Mouse (Mus musculus) v-Abl transformed pro-B cells (cell line): ENCODE results near the gene Fez1.

Experiments
- in situ Hi-C, 2 experiments: fragments of 400-800 bp; cut with MboI; formaldehyde crosslinking; loops; one replicate each; pipeline ENCODE4 v1.15.1; 2025; ENCODE audit not compliant: unreplicated experiment in 2 of 2

Fez1 gene

DNA sequence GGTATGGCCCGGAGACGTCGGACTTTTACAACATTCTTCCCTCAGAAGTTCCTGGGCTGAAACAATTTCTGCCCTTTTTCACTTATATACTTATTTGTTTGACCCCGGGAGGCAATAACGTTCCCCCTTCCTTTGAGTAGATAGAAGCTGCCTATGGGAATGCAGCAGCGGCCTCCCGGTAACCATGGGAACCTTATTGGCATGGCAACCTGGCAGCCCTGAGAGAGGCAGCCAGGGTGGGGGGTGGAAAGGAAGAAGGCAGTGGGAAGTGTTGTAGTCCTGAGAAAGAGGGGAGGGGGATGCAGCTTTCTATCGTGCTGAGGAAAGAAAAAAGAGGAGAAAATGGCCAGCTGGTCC lies at the start of gene Fez1:
TSS of gene Fez1 (plus strand) at position 221 of the 357 bp plus-strand sequence.
- in situ Hi-C loops, result no loop called here

DNA sequence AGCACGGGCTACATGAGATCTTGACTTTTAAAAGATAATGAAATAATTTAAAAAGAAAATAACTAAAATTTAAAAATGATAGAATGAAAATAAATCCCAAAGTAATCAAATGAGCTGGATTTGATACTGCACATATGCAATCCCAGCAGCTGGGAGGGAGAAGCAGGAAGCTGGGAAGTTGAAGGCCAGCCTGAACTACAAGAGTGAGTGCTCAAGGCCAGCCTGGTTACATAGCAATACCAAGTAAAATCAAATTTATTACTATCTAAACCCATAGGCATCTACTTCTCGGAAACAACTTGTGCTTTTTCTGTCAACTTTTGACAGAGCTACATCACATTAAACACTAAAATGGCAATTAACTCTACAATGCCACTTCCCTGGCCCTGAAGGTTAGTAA lies 37.7 kb upstream of the Fez1 start:
- in situ Hi-C loops, result no loop called here

DNA sequence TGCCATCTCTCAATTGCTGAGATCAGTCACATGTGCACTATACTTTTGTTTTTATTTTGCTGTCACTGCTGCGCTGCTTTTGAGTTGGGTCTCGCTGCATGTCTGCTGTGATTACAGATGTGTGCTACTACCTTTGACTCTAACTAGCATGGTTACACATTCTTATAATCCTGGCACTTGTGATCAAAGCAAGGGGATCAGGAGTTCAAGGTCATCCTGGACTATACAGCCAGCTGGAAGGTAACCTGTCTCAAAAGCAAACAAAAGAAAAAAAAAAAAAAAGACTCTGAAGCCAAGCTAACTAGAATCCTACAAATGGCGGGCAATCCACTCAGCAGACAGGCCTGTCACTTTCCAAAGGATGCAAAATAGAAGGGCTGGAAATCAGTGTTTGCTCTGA lies 29.5 kb upstream of the Fez1 start:
- in situ Hi-C loops, result no loop called here

DNA sequence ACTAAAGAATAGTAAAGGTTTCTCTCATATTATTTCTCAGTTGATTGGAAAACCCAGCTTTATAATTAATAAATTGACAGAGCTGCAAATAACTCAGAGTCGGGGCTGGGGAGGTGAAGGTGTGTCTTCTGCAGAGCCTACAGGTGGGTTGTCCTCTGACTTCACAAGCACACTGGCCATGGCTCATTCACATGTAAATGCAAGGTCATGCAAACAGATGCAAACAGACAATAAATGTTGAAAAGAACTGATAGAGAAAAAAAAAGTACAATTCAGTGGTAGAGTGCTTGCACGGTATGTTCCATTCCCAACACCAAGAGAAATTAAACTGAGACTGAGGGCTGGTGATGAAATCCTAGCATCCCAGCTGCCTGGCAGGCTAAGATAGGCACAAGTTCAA lies 27.2 kb upstream of the Fez1 start:
- in situ Hi-C loops, result no loop called here

DNA sequence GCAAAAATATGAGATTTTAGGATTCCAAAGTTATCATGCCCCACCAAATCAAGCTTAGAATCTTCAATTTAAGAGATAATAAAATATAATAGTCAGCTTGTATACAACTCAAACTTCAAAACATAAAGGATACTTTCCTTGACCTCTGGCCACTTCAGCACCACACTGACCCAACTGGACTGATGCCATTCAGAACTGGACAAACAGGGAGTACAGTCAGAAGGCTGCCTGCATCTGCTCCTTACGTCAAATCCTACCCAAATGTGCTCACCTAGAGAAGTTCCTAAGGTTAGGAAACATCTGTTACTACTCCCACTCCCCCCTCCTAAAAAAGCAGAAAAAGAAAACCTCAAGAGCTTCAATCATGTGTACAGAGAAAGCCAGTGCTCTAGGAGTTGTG lies 26.1 kb upstream of the Fez1 start:
- in situ Hi-C loops, result no loop called here

DNA sequence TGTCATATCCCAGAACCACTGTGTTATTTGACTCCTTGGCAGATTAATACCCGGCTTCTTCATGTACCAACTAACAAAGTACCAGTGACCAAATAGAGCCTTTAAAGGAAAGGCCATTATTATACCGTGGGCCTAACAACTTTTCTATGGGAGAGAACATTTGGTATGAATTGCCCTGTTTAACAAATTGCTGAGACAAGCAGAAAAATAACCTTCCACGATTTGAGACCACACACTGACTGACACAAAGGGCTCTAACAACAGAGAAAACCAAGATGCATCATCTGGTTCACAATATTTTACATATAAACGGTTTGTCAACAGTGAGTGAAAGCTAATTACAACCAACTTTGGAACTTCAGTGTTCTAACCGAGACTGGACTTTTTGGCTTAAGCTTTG lies 25.4 kb upstream of the Fez1 start:
- in situ Hi-C loops, result no loop called here

DNA sequence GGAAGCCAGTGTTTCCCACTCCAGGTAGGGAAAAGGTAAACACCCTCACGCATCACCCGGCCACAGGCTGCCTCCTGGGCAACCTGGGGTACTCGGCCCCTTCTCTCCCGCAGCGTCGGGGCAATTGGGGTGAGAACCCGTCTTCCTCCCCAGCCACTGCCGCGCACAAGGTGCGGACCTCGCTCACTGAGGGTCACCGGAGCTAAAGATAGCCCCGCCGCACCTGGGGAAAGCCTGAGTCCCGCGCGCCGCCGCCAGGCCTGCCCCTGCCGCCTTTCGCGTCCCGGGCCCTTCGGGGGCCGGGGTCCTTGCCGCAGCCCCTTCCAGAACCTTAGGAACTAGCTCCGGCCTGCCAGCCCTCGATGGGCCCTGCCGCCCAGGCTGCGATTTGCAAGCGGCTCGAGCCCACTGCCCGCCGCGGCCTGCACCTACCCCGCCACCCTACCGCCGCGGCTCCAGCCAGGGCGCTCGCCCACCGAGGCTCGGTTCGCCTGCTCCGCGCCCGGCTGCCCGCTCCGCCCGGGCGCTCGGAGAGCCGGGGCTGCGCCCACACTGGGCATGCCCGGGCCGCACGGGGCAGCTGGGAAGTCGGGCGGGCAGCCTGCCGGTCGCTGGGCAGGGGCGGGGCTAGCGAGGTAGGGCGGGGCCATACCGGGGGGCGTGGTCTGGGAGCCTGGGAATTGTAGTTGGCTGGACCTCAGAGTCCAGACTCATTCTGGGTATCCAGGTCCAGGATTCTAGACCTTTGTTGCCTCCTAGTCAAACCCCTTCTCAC lies 24.7 kb upstream of the Fez1 start, which contains the start of gene Ei24:
TSS of gene Ei24 (minus strand) at position 613 of the 775 bp plus-strand sequence.
- in situ Hi-C loops, result no loop called here

DNA sequence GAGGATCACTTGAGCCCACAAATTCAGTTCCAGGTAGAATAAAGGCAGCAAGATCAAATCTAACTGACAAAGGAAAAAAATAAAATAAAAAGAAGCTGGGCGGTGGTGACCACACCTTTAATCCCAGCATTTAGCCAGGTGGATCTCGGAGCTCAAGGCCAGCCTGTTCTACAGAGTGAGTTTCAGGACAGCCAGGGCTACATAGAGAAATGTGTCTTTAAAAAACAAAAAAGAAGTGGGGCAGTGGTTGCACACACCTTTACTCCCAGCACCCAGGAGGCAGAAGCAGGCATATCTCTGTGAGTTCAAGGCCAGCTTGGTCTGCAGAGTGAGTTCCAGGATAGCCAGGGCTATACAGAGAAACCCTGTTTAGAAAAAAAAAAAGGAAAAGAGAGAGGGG lies 19.7 kb upstream of the Fez1 start:
- in situ Hi-C loops, result no loop called here

DNA sequence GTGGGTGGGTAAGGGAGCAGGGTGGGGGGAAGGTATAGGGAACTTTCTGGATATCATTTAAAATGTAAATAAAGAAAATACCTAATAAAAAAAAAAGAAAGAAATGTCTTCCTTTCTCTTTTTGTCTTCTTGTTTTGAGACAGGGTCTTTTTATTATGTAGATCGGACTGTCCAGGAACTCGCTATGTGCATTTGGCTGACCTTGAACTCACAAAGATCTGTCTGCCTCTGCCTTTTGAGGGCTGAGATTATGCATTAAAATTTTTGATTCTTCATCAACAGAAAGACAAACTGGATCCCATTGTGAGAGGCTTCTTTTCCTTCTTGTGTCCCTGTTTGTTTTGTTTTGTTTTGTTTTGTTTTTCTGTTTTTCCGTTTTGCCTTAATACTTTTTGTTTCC lies 18.7 kb upstream of the Fez1 start:
- in situ Hi-C loops, result no loop called here

DNA sequence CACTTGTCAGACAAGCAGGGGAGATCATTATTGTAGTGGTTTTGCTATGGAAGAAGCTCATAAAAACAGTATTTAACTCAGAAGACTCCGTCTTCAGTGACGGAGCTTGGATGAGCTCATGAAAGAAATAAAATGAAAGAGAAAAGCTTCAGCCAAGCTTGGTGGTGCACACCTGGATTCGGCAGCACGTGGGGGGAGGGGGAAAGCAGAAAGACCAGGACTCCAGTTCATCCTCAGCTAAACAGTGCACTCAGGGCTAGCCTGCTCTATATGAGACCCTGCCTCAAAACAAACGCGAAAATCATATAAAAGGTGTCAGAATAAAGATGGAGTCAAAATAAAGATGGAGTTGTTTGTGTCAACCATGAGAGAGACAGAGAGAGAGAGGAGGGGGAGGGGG lies 18.3 kb upstream of the Fez1 start:
- in situ Hi-C loops, result no loop called here

DNA sequence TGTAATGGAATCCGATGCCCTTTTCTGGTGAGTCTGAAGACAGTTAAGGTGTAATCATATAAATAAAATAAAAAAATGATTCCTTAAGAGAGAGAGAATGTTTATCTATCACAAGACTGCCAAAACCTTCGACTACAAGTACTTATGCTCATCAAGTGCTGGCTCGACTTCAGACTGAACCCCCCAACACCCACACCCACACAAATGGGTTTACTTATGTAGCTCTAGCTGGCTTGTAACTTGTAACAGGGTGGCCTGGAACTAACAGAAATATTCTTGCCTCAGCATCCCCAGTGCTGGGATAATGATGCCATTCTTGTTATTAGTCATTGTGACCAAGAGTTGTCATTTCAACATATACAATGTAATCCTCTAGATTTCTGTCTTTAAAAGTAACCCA lies 17.7 kb upstream of the Fez1 start:
- in situ Hi-C loops, result no loop called here

DNA sequence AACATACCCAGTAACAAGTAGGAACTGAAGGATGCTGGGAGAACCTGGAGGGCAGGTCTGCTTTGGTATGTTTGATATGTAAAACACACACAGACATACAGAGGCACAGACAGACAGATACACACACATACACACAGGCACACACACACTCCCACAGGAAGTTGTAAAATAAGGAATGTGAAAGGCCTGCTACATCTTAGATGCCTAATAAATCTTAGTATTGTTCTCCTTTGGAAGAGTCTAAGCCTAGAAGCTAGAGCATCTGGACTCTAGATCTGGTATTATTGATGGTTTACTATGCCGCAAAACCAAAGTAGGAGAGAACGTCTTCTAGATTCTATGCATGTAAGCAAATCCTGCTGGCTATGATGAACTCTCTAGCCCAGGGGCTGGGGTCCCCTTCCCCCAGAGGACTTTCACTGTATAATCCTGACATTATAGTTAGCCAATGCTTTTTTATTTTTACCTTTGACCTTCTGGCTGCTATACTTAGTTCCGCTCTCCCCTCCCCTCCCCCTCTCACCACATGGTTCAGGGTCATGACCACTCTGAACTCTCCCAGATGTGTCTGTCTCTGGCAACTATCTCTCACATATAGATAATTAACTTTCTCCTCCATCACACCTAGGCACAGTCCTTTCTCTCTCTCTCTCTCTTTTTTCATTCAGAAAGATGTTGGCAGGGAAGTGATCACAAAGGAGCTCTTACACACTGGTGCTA lies 16.2 kb upstream of the Fez1 start:
- in situ Hi-C loops, result no loop called here

DNA sequence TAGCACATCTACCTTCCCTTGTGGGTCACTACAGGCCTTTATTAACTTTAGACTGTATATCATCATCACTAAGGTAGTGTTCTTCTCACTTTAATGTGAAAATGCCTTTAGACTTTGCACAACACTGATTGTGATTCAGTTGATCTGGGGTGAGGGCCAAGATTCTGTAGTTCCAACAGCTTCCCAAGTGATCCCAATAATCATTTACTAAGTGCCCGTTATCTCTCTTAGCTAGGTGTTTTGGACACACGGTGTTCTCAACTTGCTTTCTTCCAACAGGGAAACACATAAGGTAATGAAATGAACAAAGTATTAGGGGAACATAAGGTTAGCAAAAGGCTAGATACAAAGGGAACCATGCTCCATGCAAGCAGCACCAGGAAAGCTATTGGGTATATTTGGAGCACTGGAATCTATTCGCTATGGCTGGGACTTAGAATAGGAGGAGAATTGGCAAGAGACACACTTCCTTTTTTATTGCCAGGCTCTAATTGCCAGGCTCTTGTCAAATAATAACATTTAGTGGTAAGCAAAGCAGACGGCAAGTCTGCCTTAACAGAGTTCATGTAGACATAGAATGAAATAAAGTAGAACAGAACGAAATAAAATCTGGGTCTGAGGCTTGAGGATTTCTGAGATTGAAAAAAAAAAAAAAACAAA lies 13.4 kb upstream of the Fez1 start:
- in situ Hi-C loops, result no loop called here

DNA sequence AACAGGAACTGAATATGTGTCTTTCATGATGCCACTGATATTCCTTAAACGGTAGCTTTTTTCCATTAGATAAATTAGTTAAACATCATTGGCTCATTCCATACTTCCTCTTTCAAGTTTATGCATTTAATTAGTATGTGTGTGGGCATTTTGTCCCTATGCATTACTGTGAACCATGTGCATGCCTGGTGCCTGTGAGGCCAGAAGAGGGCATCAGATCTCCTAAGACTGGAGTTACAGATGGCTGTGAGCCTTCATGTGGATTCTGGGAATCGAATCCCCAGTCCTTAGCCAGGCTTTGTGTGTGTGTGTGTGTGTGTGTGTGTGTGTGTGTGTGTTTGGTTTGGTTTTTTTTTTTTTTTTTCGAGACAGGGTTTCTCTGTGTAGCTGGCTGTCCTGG lies 7.2 kb upstream of the Fez1 start:
- in situ Hi-C loops, result no loop called here

DNA sequence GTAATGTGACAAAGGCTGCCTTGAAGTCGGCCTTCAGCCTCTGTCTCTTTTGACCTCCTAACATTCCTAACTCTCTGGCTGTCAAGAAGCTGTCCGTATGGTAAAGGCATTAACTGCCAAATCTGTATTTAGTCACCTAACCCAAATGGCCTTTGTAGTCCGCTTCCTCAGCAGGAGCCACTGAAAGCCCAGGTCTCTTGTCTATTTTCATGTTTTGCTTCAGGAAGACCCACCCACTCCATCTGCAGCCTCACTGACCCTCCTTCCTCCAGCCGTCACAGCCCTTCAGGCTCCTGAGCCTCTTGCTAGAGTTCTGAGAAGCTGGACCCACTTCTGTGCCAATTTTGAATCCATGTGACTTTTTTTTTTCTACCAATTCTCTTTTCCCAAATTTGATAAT lies 2.8 kb upstream of the Fez1 start:
- in situ Hi-C loops, result no loop called here

DNA sequence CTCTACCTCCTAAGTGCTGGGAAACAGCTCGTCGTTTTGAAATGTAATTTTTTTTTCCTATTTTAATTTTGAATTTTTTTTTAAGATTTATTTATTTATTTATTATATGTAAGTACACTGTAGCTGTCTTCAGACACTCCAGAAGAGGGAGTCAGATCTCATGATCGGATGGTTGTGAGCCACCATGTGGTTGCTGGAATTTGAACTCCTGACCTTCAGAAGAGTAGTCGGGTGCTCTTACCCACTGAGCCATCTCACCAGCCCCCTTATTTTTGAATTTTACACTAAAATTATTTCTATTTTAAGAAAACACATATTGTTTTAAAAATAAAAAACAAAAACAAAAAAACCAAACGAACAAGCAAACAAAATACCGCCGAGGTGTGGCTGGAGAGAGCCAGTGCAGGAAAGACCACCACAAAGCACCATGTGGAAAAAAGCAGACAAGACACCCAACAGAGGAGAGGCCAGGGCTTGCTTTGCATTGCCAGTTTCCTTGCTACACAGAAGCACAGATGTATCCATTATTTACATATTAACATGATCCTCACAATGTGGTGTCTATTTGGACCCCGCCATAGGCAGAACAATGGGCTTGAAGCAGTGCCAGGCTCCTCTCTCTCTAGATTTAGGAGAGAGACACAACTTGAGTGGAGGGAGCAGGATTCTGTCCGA lies 558 bp upstream of the Fez1 start:
- in situ Hi-C loops, result no loop called here

DNA sequence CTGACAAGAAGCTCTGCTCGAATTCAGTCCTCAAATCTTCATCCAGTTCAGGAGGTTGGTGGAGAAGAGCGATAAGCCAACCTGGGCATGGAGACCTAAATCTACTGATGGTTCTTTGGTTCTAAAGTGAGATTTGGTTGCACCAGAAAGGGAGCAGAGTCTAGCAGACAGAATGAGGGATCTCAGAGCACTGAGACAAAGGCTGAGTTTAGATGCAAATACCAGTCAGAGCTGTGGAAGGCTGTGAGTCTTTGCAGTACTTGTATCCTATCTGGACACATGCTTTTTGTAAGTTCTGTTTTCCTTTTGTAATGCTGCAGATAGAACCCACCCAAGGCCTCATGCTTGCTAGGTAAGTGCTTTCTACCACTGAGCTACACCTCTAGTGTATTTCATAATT lies 360 bp downstream of the Fez1 start:
- in situ Hi-C loops, result no loop called here

DNA sequence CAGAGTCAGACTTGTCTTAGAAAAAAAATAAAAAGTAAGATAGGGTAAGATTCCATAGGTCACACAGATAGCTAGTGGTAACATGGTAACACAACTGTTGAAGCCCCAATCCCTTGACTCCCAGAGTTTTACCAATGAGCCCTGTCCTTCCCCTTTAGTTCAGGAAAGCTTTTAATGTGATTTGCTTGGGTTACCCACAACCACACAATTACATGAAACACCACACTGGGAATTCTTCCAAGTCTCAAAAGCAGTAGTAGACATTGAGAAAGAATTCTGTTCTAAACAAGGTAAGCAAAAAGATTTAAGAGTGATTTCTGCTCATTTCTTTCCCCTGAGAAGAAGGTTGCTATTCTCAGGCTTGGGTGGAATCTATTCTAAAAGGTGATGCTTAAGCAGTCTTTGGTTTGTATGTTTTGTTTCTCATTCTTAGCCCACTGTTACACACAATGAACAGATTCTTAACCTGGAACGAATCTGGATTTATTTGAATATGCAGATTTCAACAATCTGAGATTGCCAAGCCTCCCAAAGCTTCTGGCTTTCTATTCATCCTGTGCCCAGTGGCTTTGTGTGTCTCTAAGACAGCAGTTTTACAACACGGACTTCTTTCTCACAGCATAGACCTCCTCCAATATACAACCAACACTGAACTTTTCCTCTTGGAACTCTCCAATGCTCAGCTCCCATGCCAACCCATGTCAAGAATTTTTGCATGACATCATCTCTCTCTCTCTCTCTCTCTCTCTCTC lies 5.1 kb downstream of the Fez1 start:
- in situ Hi-C loops, result no loop called here

DNA sequence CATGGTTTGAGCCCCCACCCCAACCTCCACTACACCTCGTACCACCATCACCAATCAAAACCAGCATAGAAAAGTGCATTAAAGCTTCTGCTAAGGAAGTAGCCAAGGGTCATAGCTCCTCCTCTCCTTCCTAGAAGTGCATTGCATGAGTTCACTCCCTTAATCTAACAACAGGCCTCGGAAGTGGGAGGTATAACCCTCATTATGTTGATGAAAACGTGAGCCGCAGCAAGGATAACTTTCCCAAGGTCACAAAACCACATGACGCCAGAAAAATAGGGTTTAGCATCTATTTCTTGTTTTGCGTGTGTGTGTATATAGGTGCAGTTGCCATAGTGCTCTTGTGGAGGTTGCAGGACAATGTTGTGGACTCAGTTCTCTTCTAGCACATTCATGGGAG lies 9.7 kb downstream of the Fez1 start:
- in situ Hi-C loops, result no loop called here

DNA sequence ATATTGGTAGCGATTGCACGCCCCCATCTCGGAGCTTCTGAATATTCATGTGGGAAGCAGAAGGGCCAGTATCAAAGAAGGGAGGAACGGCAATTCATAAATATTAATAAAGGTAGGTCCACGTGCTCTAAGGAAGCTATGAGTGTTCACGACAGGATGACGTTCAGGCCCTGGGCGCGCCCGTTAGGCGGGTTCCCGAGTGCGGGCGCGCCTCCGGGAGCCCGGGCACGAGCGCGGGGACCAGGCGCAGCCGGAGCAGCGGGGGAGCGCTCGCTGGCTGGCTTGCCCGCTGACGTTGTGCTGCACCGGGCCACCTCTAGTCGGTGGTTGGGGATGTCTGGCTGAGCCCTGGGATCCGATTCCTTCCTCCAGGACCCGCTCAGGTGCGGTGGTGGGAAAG lies 10.9 kb downstream of the Fez1 start:
- in situ Hi-C loops, result no loop called here
